Mouse (Mus musculus) C2C12 (cell line): Measurements from ENCODE around the gene Rpp38.

Experiments
- CEBPB ChIP-seq: IDR thresholded peaks from one replicate; pipeline ENCODE4 v1.6.1; 2011; ENCODE audit warnings: low read depth, mild to moderate bottlenecking, control low read depth, moderate library complexity
- CTCF ChIP-seq: IDR thresholded peaks from one replicate; pipeline ENCODE4 v1.5.1; 2011; ENCODE audit not compliant: control insufficient read depth, insufficient read depth, insufficient read length
- FOSL1 ChIP-seq: IDR thresholded peaks from one replicate; pipeline ENCODE4 v1.8.0; 2011; ENCODE audit warnings: mild to moderate bottlenecking, low read length; ENCODE audit not compliant: poor library complexity, insufficient read depth, severe bottlenecking
- MAX ChIP-seq: IDR thresholded peaks from one replicate; pipeline ENCODE4 v1.6.1; 2011; ENCODE audit warnings: mild to moderate bottlenecking, control low read depth
- MYOD1 ChIP-seq: IDR thresholded peaks from one replicate; pipeline ENCODE4 v1.6.1; 2011; ENCODE audit warnings: low read depth; ENCODE audit not compliant: control insufficient read depth, insufficient read length
- MYOG ChIP-seq: IDR thresholded peaks from one replicate; pipeline ENCODE4 v1.6.1; 2011; ENCODE audit not compliant: control insufficient read depth, insufficient read length; ENCODE audit errors: extremely low read depth
- USF1 ChIP-seq: IDR thresholded peaks from one replicate; pipeline ENCODE4 v1.6.1; 2011; ENCODE audit warnings: low read depth, mild to moderate bottlenecking, control low read depth, moderate library complexity

GRCm38 (mm10) chr2:3285181-3285530, 47.3 kb downstream of the Rpp38 start:
- TF ChIP-seq MAX = no peak
- TF ChIP-seq CTCF = no peak
- TF ChIP-seq MYOD1 = no peak
- no peak for TF ChIP-seq MYOG
- no peak for TF ChIP-seq USF1
- no peak for TF ChIP-seq CEBPB
- TF ChIP-seq FOSL1 = no peak
